Mouse (Mus musculus) gastrocnemius, postnatal 10 days (tissue): ENCODE results near the gene Trrap. TPM values are rescaled to one million over a fixed set of nuclear protein-coding genes. Genes with fewer than 3 reads are reported as not detected.
"Not testable (repeated sequence)": the region's sequence is repeated elsewhere in the genome, so short reads cannot be mapped to it uniquely, and the experiment has no call there.

Source experiments
- DNase-seq: peaks from one replicate; pipeline ENCODE4 v3.0.0; 2021; ENCODE audit warnings: mixed read lengths
- long read RNA-seq, 2 experiments: library from polyadenylated mRNA; stranded (forward); transcript quantifications; one replicate each; pipeline ENCODE4 v2.0.0; 2021
- total RNA-seq, 2 experiments: library from RNA; stranded (reverse); gene quantifications; 2 replicates each; pipeline ENCODE4 v1.2.3; 2021

The Trrap gene
- total RNA-seq = 10 to 100 TPM; 42.3 to 59.6 TPM
- long read RNA-seq, experiment 1, partial matches to known transcripts = 6 of 8 reads
- long read RNA-seq, experiment 1, other reads (novel, unspliced or antisense) = 2 of 8 reads
- long read RNA-seq, experiment 2, partial matches to known transcripts = 6 of 9 reads
- long read RNA-seq, experiment 2, other reads (novel, unspliced or antisense) = 3 of 9 reads

DNA sequence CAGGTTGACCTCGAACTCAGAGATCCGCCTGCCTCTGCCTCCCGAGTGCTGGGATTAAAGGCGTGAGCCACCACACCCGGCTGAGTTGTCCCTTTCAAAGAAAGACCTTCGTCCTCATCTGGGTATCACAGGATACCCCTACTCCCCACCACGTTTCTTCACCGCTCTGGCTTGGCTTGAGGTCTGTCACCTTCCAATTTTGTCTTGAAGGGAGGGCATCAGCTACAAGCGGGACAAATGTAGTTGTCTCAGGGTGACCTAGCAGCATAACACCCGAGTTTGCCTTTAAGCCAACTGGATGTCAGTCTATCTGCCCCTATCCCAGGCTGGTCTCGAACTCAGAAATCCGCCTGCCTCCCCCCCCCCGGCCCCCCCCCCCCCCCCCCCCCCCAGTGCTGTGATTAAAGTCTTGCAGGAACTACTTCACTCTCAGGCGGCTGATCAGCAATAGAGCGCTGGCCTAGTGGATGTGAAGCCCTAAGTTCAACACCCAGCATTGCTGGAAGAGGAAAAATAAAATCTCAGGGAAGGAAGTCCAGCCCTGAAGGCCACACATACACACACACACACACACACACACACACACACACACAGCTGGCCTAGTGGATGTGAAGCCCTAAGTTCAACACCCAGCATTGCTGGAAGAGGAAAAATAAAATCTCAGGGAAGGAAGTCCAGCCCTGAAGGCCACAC lies at the start of gene Trrap:
Trrap (plus strand) TSS at position 627 of the 693 bp plus-strand sequence.
- DNase-seq = not testable (repeated sequence)

DNA sequence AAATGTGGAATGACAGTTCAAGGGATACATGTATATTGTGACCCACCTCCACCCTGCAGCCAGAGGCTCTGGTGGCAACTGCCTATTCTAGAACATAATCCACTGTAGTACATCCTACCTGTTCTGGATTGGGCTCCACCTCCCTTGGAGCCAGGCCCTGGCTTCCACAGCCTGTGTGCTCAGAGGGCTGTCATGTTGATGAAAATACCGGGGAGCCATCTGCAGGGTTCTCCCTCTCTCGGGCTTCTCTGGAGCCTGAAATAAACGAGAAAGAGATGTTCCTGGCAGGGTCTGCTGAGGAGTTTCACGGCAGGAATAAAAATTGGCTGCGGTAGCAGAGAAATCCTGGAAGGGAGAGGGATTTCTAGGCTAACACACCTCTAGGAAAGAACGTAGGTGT lies 47.8 kb upstream of the Trrap start:
- no peak for DNase-seq

DNA sequence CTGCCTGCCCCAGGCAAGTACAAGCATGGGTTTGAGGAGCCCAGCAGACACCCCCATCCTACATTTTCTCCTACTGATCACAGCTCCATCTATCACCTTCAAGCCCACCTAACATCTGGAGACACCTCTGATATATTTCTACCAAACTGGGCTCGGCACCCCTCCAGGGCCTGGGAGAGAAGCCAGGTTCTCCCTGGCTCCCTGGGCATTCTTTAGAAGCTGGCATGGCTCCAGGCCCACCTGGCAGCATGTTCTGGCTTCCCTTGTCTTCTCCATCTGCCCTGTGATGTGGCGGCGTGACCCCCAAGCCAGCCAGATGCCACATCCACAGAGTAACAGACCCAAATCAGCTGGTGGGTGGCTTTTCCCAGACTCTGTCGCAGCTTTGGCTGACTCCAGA lies 47.3 kb upstream of the Trrap start:
- DNase-seq = no peak

DNA sequence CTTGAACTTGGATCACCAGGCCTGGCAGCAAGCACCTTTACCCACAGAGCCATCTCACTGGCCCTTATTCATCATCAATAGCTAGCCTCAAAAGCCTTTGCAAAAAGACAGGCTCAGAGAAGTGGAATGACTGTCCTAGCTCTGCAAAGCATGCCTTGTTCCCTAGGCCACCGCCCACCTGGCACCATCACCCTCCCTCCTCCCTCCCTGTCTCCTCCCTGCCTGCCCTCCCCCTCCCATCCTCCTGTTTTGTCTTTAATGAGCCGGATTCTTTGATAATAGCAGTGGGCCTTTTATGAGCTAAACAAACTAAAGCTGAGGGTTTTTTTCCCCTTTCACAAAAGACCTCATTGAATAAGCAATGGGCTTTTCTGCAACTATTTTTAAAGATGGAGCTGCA lies 42.6 kb upstream of the Trrap start:
- no peak for DNase-seq

DNA sequence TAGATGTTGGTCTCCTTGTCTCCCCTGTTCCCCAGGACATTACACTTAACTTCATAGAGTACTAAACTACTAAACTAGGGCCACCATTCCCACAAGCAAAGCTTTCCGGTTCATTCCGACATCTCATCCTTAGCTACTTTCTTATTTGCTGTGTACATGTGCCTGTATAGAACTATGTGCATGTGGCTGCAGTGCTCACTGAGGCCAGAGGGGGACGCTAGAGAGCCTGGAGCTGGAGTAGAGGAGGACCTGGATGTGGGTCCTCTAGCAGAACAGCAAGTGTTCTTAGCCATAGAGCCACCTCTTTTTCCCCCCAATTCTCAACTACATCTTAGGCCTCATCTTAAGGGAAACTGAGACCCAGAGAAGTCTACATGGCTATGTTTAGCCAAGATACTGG lies 42.0 kb upstream of the Trrap start:
- no peak for DNase-seq

DNA sequence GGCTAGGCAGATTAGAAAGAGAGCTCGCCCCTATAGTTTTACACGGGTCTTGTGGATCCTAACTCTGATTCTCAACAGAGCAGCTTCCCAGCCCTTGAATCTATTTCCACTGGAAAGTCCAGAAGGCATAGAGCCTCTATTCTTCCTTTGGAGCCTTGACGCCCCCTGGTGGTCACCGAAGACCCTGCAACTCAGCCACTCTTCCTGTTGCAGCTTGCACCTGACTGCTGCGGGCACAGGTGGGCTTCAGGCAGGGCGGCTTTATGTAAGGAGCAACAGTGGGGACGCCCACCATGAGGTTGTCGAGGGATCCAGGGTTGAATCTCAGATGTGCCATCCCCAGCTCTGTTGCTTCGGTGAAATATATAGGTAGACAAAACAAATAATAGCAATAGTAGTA lies 40.4 kb upstream of the Trrap start:
- peak; percentile 82 for DNase-seq

DNA sequence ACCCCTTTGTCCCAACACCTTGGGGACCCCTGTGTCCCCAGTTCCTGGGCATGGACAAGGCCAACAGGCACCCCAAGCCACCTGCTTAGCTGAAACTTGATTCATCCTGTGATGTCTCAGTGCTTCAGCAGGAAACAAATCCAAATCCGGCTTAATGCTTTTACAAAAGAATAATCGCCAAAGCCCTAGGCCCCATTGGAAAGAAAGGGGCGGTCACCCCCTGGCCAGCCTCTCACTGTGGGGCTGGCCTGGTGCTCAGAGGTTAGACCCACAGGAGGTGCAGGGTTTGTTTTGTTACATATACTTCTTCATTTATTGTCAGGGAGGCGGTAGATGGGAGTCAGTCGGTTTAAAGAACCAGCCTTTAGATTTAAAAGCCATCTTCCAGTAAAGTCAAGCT lies 39.3 kb upstream of the Trrap start:
- no peak for DNase-seq

DNA sequence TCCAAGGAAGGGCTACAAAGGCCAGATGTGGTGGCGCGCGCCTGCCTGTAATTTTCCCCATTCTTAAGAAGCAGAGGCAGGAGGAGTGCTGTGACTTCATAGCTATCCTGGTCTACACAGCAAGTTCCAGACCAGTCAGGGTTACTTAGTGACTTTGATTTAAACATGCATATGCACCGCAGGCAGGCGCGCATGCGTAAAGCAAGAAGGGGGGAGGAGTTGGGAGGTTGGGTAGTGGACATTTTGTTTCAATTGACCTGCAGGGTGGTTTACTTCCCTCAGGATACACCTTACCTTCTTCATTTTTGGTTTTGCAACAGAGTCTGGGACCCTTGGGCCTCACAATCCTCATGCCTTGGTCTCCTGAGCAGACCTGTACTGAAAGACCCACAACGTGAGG lies 38.3 kb upstream of the Trrap start:
- no peak for DNase-seq

DNA sequence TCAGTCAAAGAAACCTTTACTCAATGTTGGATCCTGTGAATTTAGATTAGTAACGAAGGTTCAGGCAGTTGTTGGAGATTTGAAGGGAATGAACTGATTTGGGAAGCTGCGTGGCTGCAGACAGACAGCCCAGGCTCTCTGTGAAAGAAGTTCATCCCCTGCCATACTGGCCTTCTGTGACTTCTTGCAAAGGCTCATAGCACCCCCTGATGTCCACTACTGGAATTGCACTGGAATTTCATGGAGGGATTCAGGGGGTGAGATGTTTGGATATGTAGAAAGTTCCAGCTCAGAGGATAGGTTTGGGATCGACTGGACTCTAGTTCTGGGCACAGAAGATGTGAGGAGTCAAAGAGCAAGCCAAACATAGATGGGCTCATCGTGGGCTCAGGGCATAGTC lies 33.6 kb upstream of the Trrap start:
- DNase-seq = peak; percentile 69

DNA sequence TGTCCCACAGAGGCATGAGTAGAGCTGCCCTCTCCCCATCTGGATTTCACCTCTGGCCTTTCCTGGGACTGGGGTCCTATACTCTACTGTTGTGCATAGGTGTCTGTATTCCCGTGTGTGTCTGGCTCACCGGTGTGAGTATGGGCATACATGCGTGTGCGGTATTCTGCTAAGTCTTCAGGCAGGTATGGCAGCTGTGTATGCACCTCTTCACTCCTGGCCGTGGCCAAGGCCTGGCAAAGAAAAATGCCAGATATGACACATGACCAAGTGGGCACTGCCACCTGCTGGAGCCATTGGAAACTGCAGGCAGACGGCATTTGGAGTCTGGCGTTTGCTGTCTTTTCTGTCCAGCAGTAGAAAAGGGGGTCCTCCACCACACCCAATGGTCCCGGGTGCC lies 32.6 kb upstream of the Trrap start:
- DNase-seq = peak; percentile 69

DNA sequence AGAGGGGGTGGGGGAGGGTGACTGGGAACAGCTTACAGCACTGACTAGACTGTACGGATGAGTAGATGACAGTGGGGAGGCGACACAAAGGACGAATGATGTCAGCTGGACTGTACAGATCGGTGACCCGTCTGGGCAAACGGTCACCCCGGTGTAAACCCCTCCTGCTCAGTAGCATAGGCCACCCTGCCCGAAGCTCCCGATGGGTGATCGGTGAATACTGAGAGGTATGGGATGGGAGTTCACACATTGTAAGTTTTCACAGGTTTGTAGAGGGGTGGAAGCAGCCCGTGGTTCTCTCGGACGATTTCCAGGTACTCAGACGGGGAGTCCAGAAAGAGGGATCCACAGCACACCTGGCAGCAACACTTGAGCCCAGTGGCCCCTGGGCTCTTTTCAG lies 30.4 kb upstream of the Trrap start:
- DNase-seq = no peak

DNA sequence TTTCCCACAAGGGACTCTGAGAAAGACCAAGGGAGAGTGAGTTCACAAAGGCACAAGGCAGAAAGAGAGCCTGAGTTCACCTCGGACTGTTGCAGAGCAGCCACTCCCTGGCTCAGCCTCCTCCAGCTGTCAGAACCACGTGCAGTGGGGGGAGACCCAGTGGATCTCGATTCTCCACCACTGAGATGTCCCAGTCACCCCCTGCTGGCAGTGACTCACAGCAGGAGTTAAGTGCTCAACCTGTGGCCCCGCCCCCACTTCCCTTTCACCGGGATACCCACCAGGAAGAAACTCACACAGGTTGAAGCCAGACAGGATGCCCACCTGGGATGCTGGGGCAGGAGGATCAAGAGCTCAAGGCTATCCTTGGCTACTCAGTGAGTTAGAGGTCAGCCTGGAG lies 15.1 kb upstream of the Trrap start:
- DNase-seq = no peak

DNA sequence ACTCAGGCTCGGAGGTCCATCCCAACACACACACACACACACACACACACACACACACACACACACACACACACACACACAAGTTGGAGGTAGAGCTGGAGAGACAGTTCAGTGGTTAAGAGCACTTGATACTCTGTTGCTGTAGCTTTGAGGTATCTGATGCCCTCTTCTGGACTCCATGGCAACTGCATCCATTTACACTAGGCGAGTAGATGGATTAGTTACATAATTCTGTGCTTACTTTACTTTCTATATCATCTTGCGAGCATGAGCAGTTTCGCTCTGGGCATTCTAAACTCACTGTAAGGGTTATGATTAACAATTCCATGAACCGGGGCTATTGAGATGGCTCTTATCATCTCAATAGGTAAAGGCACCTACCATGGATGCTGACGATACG lies 14.5 kb upstream of the Trrap start:
- no peak for DNase-seq

DNA sequence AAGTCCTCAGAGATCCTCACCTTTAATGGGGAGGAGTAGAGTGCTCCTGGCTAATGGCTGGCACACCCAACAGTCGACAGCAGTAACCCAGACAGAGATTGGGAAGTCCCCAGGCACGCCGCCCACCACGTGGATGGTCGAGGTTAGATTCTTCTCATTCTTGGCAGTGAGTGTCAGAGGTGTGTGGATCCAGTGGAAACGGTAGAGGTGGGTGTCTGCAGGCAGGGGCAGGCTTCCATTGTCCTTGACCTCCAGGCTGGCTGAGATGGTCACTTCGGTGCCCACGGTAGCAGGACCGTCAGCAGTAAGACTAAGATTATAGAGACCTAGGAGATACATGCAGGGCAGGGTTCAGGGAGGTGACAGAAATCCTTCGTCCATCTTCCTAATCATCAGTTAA lies 12.3 kb upstream of the Trrap start:
- DNase-seq = no peak

DNA sequence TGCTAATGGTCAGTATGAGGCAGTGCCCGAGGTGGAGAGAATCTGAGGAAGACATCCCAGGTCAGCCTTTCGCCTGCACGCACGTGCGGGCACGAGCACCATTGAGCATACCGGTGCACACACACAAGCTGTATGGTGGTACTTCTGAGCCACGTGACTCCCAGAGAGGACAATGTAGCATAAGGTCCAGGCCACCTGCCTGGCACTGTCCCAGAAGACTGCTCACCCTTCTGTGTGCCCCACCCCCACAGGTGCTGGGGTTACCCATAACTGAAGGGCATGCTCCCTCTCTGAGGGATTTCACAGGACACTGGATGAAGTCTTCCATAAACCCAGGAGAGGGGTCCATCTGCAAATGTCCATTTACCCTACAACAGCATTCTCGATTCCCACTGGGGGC lies 10.1 kb upstream of the Trrap start:
- no peak for DNase-seq

DNA sequence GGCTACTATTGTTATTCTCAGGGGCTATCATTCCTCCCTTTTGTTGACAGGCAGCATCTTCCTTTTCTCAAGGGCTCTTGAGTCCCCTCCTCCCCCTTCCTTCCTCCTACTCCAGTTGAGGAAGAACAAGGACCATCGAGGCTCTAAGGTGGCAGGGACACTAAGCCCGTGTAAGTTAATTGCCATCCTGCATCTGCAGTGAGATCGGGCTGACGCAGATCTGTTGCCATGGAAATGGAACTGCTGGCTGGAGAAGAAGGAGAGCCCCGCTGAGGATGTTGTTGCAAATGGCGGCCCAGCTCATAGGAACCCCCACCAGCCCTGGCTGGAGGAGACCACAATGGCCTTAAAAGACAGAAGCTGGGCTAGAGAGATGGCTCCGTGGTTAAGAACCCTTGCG lies 9.1 kb upstream of the Trrap start:
- no peak for DNase-seq

DNA sequence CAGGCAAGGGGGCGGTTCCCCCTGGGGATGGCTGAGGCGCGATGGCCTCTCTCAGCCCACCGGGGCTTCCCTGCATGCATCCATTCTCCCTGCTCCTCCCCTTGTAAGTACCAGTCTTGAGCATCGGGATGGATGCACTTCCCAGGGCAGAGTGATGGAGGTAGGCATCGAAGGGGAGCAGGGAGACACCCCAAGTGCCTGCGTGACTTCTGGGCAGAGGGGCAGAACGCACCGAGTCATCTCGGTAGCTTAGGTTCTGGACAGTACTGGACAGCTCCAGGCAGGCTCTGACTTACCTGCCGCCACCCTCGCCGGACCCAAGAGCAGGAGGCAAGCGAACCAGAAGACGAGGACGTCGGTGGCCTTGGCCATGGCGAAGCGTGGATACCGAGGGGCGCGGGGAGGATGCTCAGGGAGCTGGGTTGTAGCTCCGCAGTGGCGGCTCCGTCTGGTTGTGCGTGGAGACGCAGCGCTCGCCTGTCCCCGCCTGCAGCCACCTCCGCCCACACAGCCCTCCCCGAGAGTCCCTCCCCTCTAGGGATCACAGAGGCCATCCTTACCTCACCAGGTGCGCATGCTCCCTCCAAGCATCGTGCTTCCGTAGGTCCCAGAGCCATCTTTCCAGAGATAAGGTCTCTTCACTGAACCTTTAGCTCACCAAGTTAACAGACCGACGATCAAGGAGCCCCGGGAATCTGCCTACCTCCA lies 6.2 kb upstream of the Trrap start, which contains the start of gene Tmem130:
Tmem130 (minus strand) TSS at position 658 of the 708 bp plus-strand sequence.
- DNase-seq = no peak

DNA sequence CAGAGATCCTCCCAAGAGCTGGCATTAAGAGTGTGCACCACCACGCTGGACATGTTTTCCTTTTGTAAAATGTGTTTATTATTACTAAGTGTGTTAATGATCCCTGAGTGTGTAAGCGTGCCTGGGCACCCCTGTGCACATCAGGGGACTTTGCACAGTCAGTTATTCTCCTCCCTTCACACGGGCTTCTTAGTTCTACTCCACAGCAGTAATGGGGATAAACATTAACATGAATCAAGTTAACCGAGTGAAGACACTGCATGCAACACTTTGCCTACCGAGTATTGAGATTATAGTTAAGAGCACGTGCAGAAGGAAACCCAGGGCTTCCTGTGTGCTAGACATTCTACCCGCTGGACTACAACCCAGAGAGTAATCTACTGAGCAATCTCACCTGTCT lies 1.5 kb upstream of the Trrap start:
- DNase-seq = no peak

DNA sequence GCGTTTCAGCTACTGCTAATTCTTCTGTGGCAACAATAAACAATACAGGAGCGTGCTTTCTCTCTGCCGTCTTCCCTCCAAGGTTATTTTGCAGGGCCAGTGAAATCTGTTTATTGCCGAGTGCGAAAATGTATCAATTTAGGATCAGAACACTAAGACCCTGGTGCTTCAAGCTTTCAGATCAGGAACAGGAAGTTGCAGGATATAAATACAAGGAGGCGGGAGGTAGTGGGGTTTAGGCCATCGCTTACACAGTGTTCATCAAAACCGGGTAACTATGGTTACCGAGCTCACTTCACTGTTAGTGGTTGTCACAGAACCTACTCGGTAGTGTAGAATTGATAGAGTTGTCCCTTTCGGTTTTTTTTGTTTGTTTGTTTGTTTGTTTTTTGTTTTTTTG lies 886 bp upstream of the Trrap start:
- no peak for DNase-seq

DNA sequence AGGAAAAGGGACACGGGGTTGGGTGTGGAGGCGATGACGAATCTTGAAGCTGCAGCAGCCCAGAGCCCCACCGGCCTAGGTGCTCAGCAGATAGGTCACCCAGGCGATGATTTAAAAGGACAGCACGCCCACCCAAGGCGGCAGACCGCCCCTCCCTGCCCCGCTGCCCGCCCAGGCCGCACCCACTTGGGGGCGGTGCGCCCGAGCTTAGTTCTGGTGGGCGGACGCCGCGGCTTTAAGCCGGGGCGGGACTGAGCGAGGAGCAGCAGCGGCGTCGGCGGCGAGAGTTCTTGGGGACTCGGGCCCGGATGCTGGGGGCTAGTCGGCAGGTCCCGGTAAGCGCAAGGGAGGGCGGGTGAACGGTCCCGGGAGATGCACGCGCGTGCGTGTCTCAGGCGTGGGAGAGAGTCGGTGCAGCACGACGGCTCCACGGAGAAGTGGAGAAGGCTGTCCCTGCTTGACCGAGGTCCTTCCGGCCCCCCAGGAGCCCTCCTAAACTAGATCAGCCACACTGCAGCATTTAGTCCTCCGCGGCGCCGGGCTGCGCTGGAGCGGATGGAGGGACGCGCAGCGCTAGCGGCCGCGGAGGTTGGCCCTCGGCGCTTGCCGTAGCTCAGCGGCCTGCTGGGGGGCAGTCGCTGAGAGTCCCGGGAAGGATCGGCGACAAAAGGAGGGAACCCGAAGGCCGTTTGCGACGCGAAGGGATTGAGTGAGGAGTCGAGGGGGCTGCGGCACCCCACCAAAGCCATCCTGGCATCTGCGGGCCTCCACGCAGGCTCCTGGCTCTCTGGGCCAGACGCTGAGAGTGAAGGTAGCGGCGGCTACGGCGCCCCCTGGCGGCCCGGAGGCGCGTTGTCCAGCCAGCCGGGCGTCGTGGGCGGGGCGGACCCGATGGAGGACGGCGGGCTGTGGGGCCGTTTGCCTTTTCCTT lies 644 bp downstream of the Trrap start:
- DNase-seq = peak; percentile 92

DNA sequence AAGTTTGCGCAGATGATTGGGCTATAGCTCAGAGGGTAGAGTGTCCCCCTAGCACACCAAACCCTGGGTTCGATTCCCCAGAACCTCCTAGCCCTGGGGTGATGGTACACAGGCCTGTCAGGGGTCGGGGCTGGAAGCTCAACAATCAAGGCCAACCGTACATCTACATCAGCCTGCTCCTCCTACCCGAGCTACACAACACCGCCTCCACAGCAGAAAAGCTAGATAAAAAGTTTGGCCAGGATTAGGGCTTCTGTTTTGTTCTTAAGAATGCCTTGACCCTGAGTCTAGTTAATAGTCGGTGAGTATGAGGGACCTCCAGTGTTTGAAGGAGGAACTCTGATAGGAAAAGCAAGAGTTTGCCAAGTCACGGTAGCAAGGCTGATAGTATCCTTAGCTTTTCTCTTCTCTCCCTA lies 1.5 kb downstream of the Trrap start:
- DNase-seq = no peak

DNA sequence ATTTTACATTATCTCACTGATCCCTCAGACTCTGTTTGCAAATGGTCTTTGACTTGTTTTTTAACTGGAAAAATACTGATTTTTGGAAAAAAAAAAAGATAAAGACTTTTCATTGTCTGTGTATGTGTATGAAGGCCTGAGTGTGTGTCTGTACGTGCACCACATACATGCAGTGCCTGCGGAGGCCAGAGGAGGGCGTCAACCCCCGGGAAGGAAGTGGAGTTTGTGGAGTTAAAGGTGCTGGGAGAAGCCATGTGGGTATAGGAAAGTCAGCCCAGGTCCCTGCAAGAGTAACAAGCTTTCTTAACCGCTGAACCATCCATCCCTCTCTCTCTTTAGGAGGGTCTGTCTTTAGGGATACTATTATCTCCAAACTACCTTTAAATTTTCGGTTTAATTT lies 5.7 kb downstream of the Trrap start:
- DNase-seq = no peak

DNA sequence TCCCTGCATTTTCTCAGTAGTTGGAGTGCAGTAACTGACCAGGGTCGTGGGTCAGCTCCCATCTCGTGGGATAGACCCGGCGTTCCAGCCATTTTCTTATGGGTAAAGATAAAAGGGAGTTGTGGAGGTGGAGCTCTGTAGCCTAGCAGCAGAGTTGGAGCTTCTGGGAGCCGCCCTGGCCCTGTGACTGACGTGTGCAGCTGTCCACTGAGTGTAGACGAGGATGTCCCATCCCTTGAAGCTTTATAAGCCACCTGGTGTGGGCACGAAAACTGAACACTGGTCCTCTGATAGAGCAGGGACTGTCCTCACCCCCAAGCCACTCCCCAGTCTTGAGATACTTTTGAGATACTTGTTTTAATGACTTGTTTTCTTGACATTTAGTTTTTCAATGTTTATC lies 13.1 kb downstream of the Trrap start:
- no peak for DNase-seq
